Mouse (Mus musculus): ENCODE results near the gene Trib2. TPM values are rescaled to one million over a fixed set of nuclear protein-coding genes. Genes with fewer than 3 reads are reported as not detected.

The Trib2 gene
- total RNA-seq (2021): 10 to 100 TPM; 26.6 to 32.9 TPM
- long read RNA-seq, full-length matches to known transcripts: 39 of 49 reads
- long read RNA-seq, partial matches to known transcripts: 3 of 49 reads
- long read RNA-seq, other reads (novel, unspliced or antisense): 7 of 49 reads

DNA sequence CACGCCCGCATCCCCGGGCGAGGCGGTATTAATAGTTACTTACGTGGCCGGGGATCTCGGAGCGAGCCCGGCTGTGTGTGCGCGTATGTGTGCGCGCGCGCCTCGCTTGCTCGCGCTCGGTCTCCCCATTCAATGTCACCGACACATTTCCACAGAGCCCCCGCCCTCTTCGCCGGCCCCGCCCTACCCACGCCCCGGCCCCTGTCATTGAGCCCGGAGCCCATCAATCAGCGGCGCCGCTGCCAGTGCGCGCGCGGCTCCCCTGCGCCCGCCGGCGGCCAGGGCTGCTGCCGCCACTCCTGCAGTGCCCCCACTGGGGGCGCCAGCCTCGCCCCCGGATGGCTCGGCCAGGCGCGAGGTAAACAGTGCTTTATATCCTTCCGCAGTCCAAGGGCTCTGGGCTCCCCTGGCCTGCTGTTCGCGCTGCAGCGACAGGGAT, at the start of gene Trib2:
Gene Trib2 (minus strand): TSS at position 183 of the 439 bp plus-strand sequence.
- peak; percentile 86 to 93 for DNase-seq (ENCODE audit: low spot score in 2 of 2)

DNA sequence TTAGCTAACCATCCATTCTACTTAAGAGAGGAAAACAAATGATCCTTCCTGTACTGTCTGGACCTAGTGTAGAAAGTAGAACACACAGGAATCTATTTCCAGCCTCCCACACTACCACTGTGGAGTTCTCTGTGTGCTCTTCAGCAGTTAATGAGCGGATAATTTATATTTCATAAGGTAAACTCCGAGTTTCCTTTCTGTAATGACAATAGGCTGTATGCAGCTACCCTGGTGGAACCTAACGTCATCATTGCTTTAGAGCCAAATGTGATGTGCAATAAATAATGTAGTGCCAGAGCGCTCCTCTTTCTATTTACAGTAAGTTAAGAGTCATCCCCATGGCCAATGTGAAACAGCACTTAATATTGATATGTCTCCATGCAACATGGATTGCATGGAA, 41.3 kb upstream of the Trib2 start:
- no peak for DNase-seq (ENCODE audit: low spot score in 2 of 2)

DNA sequence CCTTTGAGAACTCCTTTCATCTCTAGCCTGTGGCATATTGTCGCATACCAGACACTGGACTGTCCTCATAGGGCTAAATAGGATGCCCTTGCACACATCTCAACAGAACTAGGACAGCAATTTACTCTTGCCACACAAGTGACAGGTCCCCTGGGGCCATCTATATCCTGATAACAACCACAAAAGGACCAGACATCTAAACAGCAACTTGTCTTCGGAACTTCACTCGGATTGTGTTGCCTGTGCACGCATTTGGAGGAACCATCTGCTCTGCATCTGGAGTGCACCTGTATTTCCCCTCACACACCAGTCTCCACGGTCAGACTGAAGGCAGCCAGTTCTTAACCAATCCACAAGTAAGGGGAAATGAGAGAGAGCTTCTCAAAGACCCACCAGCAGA, 39.2 kb upstream of the Trib2 start:
- DNase-seq (ENCODE audit: low spot score in 2 of 2): no peak

DNA sequence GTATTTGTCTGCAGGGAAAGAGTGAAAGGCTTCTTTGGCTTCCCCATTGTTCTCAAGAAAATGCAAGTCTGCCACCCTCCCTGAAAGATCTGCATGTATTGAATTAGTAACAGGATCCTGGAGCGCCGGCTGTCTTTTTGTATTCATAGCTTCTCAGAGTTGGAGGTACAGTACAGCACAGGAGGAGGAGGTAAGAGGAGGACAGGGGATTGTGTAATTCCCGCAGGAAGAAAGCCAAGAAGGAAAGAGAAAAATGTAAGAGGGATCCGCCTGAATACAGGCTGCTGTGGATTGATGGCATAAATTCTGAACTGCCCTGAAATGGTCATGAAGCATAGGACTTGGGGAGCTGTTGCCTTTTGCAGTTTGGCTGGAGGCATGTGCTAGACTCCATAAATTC, 36.1 kb upstream of the Trib2 start:
- DNase-seq (ENCODE audit: low spot score in 2 of 2): peak; percentile 22 to 62

DNA sequence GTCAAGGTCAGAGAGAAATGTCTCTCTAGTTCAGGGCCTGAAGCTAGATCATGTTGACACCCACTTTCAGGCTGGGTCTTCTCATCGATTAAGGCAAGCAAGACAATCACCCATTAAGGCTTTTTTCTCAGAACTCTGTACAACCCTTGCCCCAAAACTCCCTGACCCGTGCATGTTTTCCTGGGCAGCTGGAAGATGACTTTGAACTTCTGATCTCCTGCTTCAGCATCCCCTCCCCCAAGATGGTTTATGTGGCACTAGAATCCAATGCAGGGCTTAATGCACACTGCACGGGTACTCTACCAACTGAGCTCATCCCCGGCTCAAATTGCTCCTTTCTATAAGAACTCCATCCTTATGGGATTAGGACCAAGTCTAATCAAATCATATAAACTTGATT, 35.3 kb upstream of the Trib2 start:
- no peak for DNase-seq (ENCODE audit: low spot score in 2 of 2)

DNA sequence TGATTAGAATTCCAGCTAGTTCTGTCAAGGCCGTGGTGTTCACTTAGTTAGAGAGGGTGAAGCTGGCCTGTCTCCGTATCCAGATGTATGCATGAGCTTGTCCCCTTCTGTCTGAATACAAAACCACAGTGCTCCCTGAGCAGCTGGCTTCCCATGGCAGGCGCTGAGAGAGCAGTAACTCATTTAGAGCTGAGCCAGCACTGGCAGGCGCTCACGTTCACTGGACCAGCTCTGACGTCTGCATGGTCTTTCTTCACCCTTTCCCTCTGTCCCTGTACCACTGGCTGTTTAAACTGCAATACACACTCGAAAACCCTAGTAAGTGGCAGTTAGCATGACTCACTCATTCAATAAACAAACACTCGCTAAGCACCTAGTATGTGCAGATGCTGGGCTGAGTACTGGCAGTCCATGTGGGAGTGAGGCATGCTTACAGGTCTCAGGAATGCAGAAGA, 33.7 kb upstream of the Trib2 start:
- no peak for DNase-seq (ENCODE audit: low spot score in 2 of 2)

DNA sequence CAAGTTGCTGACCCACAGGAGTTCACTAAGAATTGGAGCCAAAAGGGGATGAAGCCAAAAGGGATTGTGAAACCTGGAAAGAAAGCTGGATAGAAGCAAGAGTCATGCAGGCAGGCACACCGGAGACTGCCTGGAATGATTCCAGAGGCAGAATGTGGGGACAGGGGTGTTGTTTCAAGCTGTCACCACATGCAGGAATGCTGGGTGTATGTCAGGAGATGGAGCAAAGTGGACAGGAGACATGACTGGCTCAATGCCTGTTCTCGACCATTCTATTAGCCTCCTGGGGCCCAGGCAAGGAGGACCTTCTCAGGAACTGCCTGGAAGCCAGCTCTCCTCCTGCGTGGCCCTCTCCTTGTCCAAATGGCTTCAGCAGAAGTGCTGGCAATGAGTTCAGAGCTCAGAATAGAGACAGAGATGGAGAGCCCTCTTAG, 33.2 kb upstream of the Trib2 start:
- no peak for DNase-seq (ENCODE audit: low spot score in 2 of 2)

DNA sequence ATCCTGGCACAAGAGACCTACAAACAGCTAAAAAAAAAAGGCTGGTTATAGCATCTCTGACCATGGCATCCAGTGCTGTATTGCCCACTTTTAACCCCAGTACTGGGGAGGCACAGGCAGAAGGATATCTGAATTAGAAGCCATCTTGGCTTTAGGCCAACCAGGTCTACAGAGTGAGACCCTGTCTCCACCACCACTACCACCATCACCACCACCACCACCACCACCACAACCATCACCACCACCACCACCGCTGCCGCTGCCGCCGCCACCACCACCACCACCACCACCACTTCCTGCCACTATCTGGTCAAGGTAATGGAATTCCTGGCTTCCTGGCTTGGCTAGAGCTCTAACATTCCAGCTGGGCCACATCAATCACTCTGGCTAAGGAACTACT, 31.7 kb upstream of the Trib2 start:
- DNase-seq (ENCODE audit: low spot score in 2 of 2): no peak

DNA sequence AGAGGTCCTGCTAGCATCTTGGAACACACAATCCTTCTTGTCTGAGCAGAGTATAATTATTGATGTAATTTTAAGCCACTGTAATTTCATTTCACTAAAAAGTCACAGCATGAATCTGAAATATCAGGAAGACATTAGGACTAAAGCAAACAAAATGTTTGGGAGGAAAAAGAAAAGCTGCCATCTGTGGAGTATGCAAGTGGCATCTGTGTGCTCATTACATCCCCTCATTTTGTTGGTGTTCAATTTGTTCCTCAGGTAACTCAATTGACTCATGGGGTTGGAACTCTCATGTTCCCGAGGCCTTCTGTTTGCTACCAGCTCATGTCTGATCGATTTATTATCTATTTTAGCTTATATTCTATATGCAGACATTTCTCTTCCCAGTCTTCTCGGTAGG, 28.0 kb upstream of the Trib2 start:
- DNase-seq (ENCODE audit: low spot score in 2 of 2): peak; percentile 23 to 78

DNA sequence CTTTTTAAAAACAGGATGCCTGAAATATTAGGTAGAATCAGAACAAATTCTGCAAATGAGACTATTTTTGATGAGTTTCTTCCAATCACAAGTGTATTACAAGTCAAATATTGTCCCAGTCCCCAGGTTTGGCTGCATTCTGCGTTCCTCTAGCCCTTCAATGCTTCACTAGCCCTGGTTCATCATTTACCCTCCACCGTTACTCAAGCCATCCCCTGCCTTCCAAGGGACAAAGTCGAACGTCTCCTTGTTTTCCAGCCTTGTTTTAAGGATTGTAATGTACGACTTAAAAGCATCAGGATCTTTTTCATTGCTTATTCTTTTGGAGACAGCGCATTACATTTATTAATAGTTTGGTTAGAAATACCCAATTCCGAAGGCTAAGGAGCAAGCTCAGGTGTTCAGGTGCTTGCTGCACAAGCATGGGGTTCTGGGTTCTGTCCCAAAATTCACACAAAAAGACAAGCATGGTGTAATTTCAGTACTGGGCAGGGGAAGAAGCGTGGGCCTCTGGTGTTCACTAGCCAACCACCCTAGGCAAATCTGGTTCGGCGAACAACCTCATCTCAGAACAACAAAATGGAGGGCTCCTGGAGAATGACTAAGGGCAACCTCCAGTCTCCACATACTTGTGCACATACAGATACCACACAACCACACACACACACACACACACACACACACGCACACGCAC, 24.3 kb upstream of the Trib2 start:
- DNase-seq (ENCODE audit: low spot score in 2 of 2): no peak

DNA sequence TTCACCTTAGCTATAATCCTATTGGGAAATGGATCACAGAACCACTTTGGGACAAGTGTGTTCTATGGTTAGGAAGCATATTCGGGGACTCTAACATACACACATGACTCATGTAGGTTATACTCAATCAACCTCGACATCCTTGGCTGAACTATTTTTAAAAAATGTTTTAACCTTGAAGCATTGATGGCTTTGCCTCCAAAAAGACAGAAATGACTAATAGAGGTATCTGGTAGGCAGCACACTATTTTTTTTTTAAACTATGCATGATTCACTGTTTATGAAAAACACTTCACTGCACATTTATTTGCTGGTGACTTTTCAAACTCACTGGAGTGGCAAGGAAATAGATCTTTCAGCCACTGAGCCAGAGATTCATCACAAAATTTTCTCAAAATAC, 21.5 kb upstream of the Trib2 start:
- DNase-seq (ENCODE audit: low spot score in 2 of 2): no peak

DNA sequence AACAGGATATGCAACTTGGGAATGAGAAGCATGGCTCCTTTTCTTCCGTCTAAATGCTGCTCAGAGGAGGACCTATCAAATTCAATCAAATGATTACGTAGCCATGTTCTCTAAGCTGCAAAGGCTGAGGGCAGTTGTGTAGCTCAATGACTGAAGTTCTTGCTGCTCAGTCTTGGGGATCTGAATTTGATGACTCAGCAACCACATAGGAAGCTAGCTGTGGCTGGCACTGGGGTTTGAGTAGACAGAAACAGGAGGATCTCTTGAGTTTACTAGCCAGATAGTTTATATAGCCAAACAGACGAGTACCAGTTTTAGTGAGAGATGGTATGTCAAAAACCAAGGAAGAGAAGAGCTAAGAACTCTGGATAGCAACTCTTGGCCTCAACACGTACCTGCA, 20.8 kb upstream of the Trib2 start:
- no peak for DNase-seq (ENCODE audit: low spot score in 2 of 2)

DNA sequence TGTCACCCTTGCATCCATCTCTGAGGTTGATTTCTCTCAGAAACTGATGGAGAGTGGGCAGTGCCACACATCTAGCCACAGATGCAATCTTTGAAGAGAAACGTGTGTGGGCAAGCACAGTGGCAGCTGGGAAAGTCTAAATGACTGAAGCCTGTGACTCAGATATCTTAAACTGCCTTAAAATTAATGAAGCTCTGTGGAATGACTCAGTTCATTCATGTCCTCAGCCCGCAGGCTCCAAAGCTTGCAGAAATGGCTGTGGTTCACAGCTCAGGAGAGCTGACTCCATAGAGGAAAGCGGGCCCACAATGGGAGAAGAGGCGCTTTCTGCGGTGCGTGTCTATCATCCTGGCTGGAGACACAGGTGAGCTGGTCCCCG, 15.9 kb upstream of the Trib2 start:
- peak; percentile 56 to 79 for DNase-seq (ENCODE audit: low spot score in 2 of 2)

DNA sequence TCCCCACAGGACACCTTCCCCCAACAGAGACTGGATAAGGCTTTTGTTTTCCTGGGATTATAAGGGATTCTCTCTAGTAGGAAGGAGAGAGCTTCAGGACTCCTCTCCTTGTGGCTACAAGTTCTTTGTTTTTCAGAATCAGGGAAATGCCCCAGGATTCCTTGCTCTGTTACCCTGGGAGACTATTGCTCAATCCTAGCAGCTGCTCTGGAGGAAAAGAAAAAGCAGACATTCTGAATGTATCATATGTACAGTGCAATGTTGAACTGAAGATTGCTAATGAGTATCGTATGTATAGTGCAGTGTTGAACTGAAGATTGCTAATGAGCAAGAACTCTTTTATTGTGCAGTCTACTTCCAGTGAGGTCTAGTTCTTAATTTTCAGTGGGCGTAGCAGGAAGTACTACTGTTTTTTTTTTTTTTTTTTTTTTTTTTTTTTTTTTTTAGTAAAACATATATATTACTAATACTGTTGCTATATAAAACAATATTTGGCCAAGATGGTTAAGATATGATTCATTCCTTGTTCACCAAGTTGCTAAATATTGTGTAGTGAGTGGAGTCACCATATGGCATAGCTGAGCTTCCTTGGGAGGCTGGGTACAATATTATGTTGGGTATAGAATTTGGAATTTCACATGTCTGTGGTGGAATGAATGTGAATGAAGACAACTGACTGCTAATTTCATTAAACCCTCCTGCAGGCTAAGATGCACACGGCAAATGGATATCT, 15.4 kb upstream of the Trib2 start:
- peak in 1 of 2 experiments; percentile 28 for DNase-seq (ENCODE audit: low spot score in 2 of 2)

DNA sequence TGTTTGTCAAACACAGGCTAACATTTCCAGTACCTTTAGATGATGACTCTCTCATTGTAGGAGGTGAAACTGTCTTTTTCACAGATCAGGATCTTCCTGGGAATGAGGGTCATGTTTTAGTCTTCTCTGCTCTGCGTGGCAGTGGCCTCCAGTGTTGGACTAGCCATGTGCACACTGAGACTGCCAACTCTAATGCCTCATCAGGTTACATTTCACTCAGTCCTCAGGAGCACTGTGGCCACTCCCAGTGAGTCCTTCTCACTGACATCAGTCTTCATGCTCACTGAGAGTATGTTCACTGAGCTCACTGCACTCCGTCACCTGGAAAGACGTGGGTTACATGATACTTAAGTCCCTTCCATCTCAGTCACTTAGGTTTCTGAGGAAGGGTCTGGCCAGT, 14.0 kb upstream of the Trib2 start:
- DNase-seq (ENCODE audit: low spot score in 2 of 2): no peak

DNA sequence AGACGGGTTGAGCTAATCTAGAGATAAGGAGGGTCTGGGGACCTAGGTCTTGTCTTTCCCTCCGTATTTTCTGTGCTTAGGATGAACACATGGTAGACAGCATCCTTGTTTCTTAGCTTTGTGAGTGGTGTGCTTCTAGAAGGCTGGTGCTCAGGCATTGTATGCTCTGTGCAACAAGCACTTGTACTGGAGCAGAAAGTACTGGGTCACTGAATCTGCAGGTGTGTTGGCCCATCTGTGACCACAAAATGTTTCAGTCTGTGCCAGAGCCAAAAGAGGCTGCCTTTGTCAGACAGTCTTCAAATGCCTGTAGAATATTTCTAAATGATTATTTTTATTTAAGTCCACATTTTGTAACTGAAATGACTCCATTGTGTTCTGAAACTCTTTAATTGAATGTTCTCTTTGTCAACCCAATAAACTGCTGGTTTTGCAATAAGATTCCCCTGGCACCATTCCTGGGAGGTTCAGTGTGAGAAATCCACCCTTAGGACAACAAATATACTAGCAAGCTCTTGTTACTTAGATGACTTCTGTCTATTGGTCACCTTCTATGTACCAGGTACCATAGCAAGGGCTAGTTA, 12.2 kb upstream of the Trib2 start:
- no peak for DNase-seq (ENCODE audit: low spot score in 2 of 2)

DNA sequence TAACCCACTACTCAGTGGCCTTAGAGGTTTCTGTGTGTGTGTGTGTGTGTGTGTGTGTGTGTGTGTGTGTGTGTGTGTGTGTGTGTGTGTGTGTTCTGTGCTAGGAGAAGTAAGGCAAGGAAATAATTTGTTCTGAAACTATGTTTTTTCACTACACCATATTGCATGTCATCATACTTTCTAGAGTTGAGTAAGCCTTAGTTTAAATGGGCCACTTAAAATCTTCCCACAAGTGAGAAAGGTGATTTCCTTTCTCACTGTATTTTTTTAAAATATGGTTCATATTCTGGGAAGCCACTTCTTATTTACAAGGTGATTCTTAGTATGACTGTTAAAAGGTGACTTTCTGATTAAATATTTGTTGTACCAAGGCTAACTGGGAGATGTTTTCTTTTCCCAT, 4.3 kb upstream of the Trib2 start:
- DNase-seq (ENCODE audit: low spot score in 2 of 2): no peak

DNA sequence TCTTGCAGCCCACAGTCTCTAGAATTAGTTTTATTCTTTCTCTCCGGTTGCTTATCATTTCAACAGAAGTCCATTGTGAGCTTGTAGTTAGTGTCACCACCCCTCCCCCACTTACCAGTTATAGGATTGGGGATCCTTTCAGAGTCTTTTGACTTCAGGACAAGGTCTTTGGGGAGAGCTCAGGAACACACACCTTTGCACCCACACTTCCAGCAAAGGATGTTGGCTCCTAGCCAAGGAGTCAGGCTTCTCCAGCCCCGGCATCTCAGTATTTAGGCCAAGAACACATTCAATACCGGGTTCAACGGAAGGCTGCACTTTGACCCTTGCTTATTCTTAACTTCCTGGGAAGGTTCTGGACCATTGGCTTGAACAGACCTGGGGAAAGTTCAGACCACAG, 643 bp upstream of the Trib2 start:
- DNase-seq (ENCODE audit: low spot score in 2 of 2): no peak

DNA sequence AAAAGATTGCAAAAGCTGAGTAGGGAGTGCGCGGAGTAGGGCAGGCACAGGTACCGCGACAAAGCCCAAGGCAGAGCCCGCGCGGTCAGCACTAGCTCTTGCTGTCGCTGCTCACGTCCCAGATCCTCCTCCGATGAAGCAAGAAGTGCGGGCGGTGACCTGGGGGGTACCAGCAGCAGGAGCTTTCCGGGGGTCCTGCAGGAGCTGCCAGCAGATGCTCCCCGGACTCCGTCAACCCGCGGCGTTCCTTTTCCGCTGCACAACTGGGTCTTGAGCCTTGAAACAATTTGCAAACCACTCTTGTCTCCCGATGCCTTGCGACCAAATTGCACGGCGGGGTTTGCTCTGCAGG, 492 bp downstream of the Trib2 start:
- no peak for DNase-seq (ENCODE audit: low spot score in 2 of 2)

DNA sequence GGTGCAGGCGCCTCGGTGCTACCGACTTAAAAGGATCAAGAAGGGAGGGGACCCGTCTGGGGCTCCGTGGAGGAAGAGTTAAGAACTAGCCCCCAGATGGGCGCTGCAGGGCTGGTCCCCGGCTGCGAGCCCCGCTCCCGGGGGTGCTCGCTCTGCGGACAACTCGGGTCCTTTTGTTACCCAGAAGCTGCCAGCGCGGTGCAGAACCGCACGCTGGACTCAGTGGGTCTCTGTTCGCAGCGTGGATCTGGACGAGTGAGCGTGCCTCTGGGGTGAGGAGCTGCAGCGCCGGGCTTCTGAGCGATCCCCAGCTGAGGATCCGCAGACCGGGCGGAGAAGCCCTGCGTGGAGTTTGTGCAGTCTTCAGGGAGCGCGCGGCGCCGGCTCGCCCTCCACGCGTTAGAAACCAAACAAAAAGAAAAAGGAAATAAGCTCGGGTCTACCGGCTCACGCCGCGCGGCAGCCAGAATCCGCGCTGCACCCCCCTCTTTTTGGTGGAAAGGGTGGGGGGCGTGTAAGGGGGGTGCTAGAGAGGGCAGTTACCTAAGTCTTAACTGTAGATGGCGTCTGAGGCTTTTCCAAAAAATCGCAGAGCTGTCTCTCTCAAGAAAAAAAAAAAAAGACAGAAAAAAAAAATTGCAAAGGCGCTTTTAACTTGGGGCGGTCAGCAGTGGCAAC, 1.0 kb downstream of the Trib2 start:
- peak in 1 of 2 experiments; percentile 77 for DNase-seq (ENCODE audit: low spot score in 2 of 2)

DNA sequence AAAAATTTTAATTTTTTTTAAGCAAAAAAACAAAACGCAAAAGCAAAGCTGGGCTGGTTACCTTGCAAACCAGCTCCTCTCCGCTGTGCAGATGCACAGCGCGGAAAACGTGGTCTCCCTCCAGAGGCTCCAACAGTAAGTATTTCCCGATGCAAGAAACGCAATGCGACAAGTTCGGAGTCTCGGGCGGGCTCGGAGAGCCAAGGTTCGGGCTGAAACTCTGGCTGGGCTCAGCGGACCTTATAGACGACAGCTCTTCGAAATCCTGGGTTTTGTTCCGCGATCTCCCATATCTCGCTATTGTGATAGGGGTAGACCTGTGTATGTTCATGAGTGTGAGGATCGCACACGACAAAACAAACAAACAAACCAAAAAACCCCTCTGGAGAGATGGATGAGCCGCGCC, 1.5 kb downstream of the Trib2 start:
- DNase-seq (ENCODE audit: low spot score in 2 of 2): peak in 1 of 2 experiments; percentile 49
